Mouse (Mus musculus) kidney, postnatal 14 days (tissue): ENCODE measurements around the gene Kcnj10.

Experiments used
- DNase-seq: peaks from one replicate; pipeline ENCODE4 v3.0.0; 2022; ENCODE audit warnings: mixed read lengths

Gene Kcnj10

GRCm38 (mm10) chr1:172390769-172391168 lies 49.8 kb downstream of the Kcnj10 start:
- DNase-seq = no peak

- DNase-seq = peak; percentile 19
These were observed 51.0 kb downstream of the Kcnj10 start for GRCm38 (mm10) chr1:172391807-172392581.

- no peak for DNase-seq
These were observed 51.7 kb downstream of the Kcnj10 start for GRCm38 (mm10) chr1:172392643-172393170.

- no peak for DNase-seq
These were observed 52.7 kb downstream of the Kcnj10 start for GRCm38 (mm10) chr1:172393739-172394138.

- DNase-seq = no peak
These were observed 56.2 kb downstream of the Kcnj10 start for GRCm38 (mm10) chr1:172396996-172397752.

- no peak for DNase-seq
These were observed 65.2 kb downstream of the Kcnj10 start for GRCm38 (mm10) chr1:172406077-172406706.

- peak; percentile 40 for DNase-seq
These were observed 68.0 kb downstream of the Kcnj10 start for GRCm38 (mm10) chr1:172408996-172409395.

GRCm38 (mm10) chr1:172409431-172409830 lies 68.4 kb downstream of the Kcnj10 start:
- DNase-seq = no peak

- DNase-seq = peak; percentile 75
These were observed 69.8 kb downstream of the Kcnj10 start for GRCm38 (mm10) chr1:172410806-172411205.

GRCm38 (mm10) chr1:172412204-172412603 lies 71.2 kb downstream of the Kcnj10 start:
- peak; percentile 85 for DNase-seq

GRCm38 (mm10) chr1:172413491-172414230 lies 72.7 kb downstream of the Kcnj10 start:
- no peak for DNase-seq

GRCm38 (mm10) chr1:172414231-172414585 lies 73.2 kb downstream of the Kcnj10 start:
- DNase-seq = no peak

- no peak for DNase-seq
These were observed 74.1 kb downstream of the Kcnj10 start for GRCm38 (mm10) chr1:172415061-172415460.

- DNase-seq = no peak
These were observed 77.2 kb downstream of the Kcnj10 start for GRCm38 (mm10) chr1:172418173-172418572.

- DNase-seq = no peak
These were observed 77.6 kb downstream of the Kcnj10 start for GRCm38 (mm10) chr1:172418642-172419041.

- DNase-seq = no peak
These were observed 79.2 kb downstream of the Kcnj10 start for GRCm38 (mm10) chr1:172420181-172420580.

GRCm38 (mm10) chr1:172423393-172423792 lies 82.4 kb downstream of the Kcnj10 start:
- DNase-seq = no peak
